In the genomic region with DNA sequence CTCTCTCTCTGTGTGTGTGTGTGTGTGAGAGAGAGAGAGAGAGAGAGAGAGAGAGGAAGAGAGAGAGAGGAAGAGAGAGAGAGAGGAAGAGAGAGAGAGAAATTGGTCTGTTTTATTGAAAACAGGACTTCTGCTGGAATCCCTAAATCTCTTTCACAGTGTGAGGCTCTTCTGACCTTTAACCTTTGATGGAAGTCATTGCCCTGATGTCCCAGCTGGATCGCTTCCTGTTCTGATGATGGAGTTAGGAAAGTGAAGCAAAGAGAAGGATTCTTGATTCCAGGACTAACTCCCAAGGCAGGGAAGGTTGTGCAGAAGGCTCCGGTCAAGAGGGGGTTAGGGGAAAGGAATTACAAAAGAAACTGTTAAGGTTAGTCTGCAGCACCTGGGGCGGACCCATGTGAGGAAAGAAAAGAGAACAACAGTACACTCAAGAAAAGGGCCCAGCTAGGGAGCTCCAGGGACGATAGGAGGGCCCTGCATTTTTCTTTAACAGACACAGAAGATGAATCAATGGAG, we compare ENCODE assay signal across 22 mouse cellular contexts. TPM values are rescaled to one million over a fixed set of nuclear protein-coding genes. Genes with fewer than 3 reads are reported as not detected.
A peak's percentile ranks its signal among the peaks of the same experiment; 100 is the strongest.
DNase-seq lines count a peak whose midpoint lies in the region; ATAC-seq and TF ChIP-seq lines count a peak whose summit lies in the region.
"Had no signal": no experiment of that assay in that cellular context is flagged by ENCODE, and none has a peak within 500 bp of the region (broad histone marks: within the 10 kb centered on the region; RNA-seq: fewer than 3 reads in every experiment).

No protein-coding gene starts in this region.

- 82% methylated on average over 4 of the region's 4 CpGs for WGBS in kidney, adult 2 months
- WGBS in kidney, embryonic 16.5 days: 63% methylated on average over 4 of the region's 4 CpGs

- H3K36me3 ChIP-seq in kidney, adult 2 months (ENCODE audit: control insufficient read depth, insufficient read depth, low read length): no peaks in the 10 kb centered on the region
- H3K36me3 ChIP-seq in kidney, embryonic 16.5 days (ENCODE audit: insufficient read depth, low read length): no peaks in the 10 kb centered on the region
- H3K36me3 ChIP-seq: embryonic facial prominence, embryonic 10.5 days; forebrain, embryonic 10.5 days; G1E; heart, embryonic 15.5 days; hindbrain, embryonic 13.5 days had no signal

- H3K9ac ChIP-seq in kidney, embryonic 16.5 days (replicated peaks; ENCODE audit: low read length): no peak overlapping the region
- H3K9ac ChIP-seq: heart, embryonic 15.5 days; hindbrain, embryonic 13.5 days had no signal

- H3K9me3 ChIP-seq in kidney, embryonic 16.5 days (ENCODE audit: low read length): no peaks in the 10 kb centered on the region
- H3K9me3 ChIP-seq: embryonic facial prominence, embryonic 10.5 days; forebrain, embryonic 10.5 days; G1E; heart, embryonic 15.5 days; hindbrain, embryonic 13.5 days had no signal

- peaks cover 5% of the 10 kb centered on the region; the same call in 1 of the 2 replicates for H3K4me1 ChIP-seq in kidney, adult 2 months (ENCODE audit: control insufficient read depth, insufficient read depth, low read length)
- H3K4me1 ChIP-seq in kidney, embryonic 16.5 days (ENCODE audit: insufficient read depth, low read length): 0 out of 2 replicates have a peak, but pooled peaks cover 8% of the 10 kb centered on the region
- H3K4me1 ChIP-seq: hindbrain, embryonic 13.5 days had no signal

- H3K27ac ChIP-seq in kidney, adult 2 months (ENCODE audit: insufficient read depth, low read depth, low read length): no peak overlapping the region
- H3K27ac ChIP-seq in kidney, embryonic 16.5 days (ENCODE audit: low read length): no peak overlapping the region
- H3K27ac ChIP-seq: embryonic facial prominence, embryonic 10.5 days; forebrain, embryonic 10.5 days; heart, adult 2 months; heart, embryonic 15.5 days; hindbrain, embryonic 13.5 days; hindbrain, postnatal 0 days had no signal

- H3K4me2 ChIP-seq in kidney, embryonic 16.5 days (replicated peaks; ENCODE audit: low read depth, low read length): no peak overlapping the region
- H3K4me2 ChIP-seq: heart, embryonic 11.5 days; heart, embryonic 15.5 days; hindbrain, embryonic 13.5 days had no signal

- no peak for TF ChIP-seq POLR2A in kidney, adult 2 months (IDR thresholded peaks at IDR 0.05; ENCODE audit: low read depth, low read length)

- DNase-seq in kidney, adult 2 months: peak; percentile 36
- DNase-seq in ES-CJ7 (ENCODE audit: low read depth, low spot score): peak; percentile 19
- peak; percentile 52 for DNase-seq in ZHBTc4 (ENCODE audit: low read depth, low spot score)
- DNase-seq in mesoderm, embryonic 11.5 days (ENCODE audit: low read depth, low spot score): peak; percentile 41
- DNase-seq in T-cell, adult 2 months (ENCODE audit: low spot score): no peak
- DNase-seq: adrenal gland, adult 8-10 months; adrenal gland, postnatal 36 days; cerebellum, adult 2 months; cerebellum, postnatal 10 days; gastrocnemius, postnatal 10 days; heart, adult 2 months; heart, postnatal 14 days had no signal

- no peaks in the 10 kb centered on the region for H3K27me3 ChIP-seq in kidney, adult 2 months (replicated peaks; ENCODE audit: control insufficient read depth, insufficient read depth, low read length)
- no peaks in the 10 kb centered on the region for H3K27me3 ChIP-seq in kidney, embryonic 16.5 days (ENCODE audit: insufficient read depth, low read length)
- H3K27me3 ChIP-seq: heart, embryonic 15.5 days had no signal

- ATAC-seq in kidney, embryonic 16.5 days (ENCODE audit: low FRiP score, low TSS enrichment): no peak
- ATAC-seq: forebrain, embryonic 14.5 days; hindbrain, postnatal 0 days had no signal

- no peak for TF ChIP-seq CTCF in kidney, adult 2 months (conservative IDR thresholded peaks at IDR 0.05; ENCODE audit: insufficient read depth, insufficient read length, low read depth, low read length)

- no peak overlapping the region for H3K4me3 ChIP-seq in kidney, adult 2 months (ENCODE audit: insufficient read depth, low read depth, low read length)
- no peak overlapping the region for H3K4me3 ChIP-seq in kidney, embryonic 16.5 days (ENCODE audit: low read length)
- H3K4me3 ChIP-seq: embryonic facial prominence, embryonic 10.5 days; erythroblast, embryonic 14.5 days; forebrain, embryonic 10.5 days; heart, adult 2 months; heart, embryonic 15.5 days; hindbrain, embryonic 13.5 days had no signal

RNA-seq across cellular contexts. Expression of a gene that starts 35.4 kb away (rescaled TPM):
- 38.5 and 46.5 TPM in 2 replicates for polyA plus RNA-seq in kidney, adult 2 months (2012; rRNA removed)
- 104 TPM in 2 replicates for polyA plus RNA-seq in kidney, embryonic 16.5 days (2015; fragmentation: Nextera tagmentation; extraction: Ambion mirVana)
